Mouse (Mus musculus) adrenal gland, postnatal 10 days (tissue): ENCODE results near the gene Hspg2. TPM values are rescaled to one million over a fixed set of nuclear protein-coding genes. Genes with fewer than 3 reads are reported as not detected.

ENCODE experiments used
- DNase-seq: peaks from one replicate; pipeline ENCODE4 v3.0.0; 2021; ENCODE audit warnings: mixed read lengths
- total RNA-seq, 2 experiments: library from RNA; stranded (reverse); gene quantifications; 2 replicates each; pipeline ENCODE4 v1.2.3; 2021

Hspg2 gene
- total RNA-seq, 2 experiments from 2014 or later, result 191 to 264 TPM

DNA sequence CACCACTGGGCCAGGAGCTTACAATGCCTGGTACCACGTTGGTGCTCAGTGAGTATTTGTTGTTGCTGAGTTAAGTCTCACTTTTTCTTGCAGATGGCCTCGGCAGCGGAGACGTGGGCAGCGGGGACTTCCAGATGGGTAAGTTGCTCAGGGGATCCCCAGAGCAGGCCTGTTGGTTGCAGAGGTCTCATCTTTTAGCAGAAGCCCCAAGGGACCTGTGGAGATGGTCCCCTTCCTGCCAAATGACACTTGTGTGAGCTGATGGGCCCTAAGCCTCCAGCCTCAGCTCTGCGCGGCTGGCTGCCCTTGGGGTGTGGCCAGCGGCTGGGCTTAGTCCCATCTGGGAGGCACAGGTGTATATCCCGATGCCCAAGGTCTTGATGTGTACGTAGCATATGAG is 33.6 kb downstream of the Hspg2 start:
- DNase-seq, result no peak

- peak; percentile 85 for DNase-seq
Measured at GRCm38 (mm10) chr4:137502801-137503200, 34.2 kb downstream of the Hspg2 start.

DNA sequence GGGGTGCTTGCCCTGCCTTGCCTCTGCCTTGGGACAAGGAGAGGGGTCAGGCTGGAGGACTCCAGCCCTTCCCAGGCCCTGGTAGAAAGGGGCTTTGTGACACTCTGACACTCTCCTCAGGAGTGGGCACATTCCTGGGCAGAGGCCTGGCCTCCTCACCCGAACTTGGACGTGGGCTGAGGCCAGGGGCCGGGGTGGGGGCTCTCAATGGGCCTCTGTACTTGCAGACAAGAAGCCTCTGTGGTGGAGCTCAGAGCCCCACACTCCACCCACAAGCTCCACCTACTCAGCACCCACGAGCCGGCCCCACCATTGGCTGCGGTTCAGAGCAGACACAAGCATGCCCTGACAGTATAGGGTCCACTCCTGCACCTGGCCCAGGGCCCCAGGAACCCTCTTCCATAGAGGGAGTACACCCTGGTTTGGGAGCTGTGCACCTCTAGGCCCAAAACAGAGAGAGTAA is 35.0 kb downstream of the Hspg2 start:
- DNase-seq, result no peak

DNA sequence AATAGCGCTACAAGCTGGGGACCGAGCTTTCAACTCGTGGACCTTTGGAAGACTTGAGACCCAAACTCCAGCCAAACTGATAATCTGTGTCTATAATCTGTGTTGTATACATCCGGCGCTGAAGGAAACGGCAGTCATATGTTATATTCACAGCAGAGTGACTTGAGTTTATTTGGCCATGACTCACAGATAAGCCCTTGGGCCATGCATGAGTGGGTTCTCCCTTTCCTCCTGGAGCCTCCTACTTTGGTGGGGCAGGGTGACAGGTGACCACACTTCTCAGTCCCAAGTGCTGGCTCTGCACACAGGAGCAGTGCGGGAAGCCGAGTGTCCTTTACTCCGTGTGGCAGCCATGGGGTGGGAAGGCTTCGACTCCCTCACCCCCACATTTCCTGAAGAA is 38.1 kb downstream of the Hspg2 start:
- DNase-seq, result no peak

GRCm38 (mm10) chr4:137509528-137509927 is 41.0 kb downstream of the Hspg2 start:
- DNase-seq, result peak; percentile 66

DNA sequence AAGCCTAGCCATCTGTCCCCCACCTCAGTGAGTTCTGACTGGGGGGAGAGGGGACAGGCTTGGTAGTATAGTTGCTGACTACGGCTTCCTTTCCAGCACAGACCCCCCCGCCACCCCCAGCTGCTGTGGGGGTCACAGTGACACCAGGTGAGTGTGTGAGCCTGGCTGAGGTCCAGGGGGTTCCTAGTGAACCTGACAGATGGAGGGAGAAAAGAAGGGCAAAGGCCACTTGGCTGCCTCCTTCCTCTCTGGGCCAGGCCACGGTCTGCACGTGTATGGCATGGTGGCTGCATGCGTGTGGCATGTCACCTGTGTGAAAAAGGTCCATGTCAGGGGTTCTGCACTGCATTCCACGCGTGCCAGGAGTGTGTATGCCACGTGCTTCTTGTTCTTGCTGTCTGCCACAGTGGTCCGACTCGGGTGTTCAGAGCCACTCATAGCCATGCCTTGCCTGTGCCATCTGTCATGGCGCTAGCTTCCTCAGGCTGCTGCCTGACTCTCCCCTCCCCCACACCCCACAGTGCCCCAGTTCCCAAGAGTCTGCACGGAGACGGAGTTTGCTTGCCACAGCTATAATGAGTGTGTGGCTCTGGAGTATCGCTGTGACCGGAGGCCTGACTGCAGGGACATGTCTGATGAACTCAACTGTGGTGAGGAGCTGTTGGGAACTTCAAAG is 41.6 kb downstream of the Hspg2 start:
- no peak for DNase-seq

GRCm38 (mm10) chr4:137512897-137513296 is 44.3 kb downstream of the Hspg2 start:
- no peak for DNase-seq

DNA sequence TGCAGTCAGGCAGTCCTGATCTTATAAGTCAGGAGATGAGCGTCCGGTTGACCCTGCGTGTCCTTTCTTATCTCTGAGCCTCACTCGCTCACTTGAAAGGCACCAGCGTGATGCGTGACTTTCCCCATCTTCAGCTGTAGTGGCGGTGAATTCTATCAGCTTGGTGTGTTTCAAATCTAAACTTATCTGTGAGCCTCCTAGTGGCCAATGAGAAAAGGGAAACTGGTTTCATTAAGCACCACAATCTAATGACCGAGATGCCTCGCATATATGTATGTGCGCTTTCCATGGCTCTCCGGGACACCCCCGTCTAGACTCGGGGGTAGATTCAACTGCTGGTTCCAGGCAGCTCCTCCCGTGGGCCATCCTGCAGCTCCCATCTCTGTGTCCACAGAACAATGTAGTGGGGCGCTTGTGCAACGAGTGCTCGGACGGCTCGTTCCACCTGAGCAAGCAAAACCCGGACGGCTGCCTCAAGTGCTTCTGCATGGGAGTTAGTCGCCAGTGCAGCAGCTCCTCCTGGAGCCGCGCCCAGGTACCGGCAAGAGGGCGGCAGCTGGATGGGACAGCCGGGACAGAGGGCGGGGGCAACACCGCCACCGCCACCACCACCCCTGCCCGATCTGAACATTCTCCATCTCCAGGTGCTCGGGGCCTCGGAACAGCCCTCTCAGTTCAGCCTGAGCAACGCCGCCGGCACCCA is 49.6 kb downstream of the Hspg2 start:
- no peak for DNase-seq

DNA sequence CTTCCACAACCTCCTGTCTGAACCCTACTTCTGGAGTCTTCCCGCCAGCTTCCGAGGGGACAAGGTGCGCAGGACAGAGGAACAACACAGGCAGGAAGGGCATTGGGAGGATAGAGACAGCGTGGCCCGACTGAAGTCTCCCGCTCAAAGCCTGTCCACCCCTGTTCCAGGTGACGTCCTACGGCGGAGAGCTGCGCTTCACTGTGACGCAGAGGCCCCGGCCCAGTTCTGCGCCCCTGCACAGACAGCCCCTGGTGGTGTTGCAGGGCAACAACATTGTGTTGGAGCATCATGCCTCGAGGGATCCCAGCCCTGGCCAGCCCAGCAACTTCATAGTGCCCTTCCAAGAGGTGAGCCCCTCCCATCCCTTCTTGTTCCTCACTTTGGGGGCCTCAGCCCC is 50.2 kb downstream of the Hspg2 start:
- DNase-seq, result no peak

GRCm38 (mm10) chr4:137520346-137520745 is 51.8 kb downstream of the Hspg2 start:
- no peak for DNase-seq

GRCm38 (mm10) chr4:137521966-137522365 is 53.4 kb downstream of the Hspg2 start:
- DNase-seq, result no peak

DNA sequence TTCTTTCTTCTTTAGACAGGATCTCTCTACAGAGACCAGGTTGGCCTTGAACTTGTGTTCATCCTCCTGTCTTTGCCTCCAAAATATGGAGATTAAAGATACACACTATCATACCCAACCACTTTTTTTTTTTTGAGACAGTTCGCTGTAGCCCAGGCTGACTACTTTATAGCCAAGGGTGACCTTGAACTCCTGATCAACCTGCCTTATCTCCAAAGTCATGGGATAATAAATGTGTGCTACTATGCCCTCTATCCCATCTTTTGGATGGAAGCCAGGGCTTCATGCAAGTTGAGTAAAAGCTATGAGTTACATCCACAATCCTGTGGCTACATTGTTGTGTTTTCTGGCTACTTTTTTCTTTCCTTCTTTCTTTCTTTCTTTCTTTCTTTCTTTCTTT is 56.9 kb downstream of the Hspg2 start:
- DNase-seq, result no peak

DNA sequence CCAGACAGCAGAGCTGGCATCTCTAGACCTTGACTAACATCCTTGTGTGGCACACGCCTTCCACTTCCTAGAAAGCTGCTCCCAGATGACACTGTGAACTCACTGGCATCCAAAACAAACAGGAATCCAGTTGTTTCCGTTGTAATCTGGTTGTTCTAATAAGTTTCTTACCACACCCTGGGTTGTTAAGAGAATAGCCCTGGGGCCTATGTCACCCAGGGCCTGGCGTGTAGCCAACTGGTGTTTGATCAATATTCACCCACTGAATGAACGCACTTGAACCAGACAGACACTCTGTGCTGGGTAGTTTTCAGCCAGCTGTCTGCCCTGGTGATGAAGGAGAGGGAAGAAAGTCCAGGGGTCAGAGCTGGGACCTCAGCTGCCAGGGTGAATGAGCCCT is 58.8 kb downstream of the Hspg2 start:
- DNase-seq, result peak; percentile 44

GRCm38 (mm10) chr4:137527872-137528271 is 59.3 kb downstream of the Hspg2 start:
- no peak for DNase-seq

GRCm38 (mm10) chr4:137540356-137540755 is 71.8 kb downstream of the Hspg2 start:
- peak; percentile 79 for DNase-seq

GRCm38 (mm10) chr4:137542968-137543367 is 74.4 kb downstream of the Hspg2 start:
- no peak for DNase-seq

- DNase-seq, result no peak
Measured at GRCm38 (mm10) chr4:137545568-137545967, 77.0 kb downstream of the Hspg2 start.

DNA sequence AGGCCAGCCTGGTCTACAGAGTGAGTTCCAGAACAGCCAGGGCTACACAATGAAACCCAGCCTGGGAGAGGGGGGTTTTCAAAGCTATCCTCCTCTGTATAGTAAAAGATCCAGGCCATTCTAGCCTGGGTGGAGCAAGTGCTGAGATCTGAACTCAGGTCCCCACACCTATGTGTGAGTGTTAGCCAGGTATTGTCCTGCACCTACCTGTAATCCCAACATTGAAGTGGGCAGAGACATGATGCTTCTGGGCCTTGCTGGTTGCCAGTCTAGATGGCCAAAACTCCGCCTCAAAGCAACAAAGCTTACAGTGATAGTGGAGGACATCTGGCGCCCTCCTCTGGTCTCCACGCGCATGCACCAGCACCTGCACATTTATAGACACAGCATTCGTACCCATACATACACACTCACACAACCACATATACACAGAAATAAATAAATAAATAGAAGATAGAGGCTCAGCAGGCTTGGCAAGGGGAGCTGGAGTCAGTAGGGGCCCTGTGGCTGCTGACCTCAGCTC is 77.5 kb downstream of the Hspg2 start:
- DNase-seq, result peak; percentile 63

- no peak for DNase-seq
Measured at GRCm38 (mm10) chr4:137553466-137553865, 84.9 kb downstream of the Hspg2 start.

DNA sequence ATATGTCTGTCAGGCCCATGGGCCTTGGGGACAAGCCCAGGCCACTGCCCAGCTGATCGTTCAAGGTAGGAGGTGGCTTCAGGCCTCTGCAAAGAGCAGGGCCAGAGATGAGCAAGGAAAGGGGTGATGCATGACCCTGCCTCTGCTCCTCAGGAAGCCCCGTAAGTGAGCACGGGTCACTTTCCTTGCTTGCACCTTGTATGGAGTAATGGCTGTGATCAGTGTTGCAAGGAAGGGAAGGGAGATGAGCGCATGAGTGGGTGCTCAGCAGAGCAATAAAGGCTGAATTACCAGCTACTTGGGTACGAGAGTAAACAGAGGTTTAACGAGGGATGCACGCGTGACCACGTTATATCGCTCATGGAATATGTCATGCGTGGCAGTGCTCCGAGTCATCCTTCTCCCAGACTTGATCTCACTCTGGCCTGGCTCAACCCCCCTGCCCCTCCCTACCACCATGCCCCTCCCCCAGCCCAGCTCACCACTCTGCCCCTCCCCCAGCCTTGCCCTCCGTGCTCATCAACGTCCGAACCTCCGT is 88.2 kb downstream of the Hspg2 start:
- no peak for DNase-seq

DNA sequence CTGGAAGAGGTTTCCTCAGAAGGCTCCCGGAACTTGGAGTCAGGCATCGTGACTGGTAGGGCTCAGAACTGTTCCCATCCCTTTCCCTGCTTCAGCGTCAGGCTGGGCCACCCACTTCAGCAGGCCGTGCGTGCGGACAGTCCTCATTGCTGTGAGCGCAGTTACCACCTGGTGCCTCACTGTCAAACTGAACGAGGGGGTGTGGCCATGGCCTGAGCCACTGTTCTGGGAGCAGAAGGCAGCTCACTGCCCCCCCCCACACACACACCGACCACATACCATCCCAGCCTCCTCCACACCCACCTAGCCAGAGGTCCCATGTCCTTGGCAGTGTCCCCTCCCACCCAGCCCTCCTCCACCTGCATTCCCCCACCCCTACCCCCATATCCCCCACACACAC is 101.3 kb downstream of the Hspg2 start:
- no peak for DNase-seq

- no peak for DNase-seq
Measured at GRCm38 (mm10) chr4:137574469-137574868, 105.9 kb downstream of the Hspg2 start, which contains the start of gene Ldlrad2. TSS of gene Ldlrad2 (minus strand) at chr4:137574569.

GRCm38 (mm10) chr4:137577486-137577885 is 108.9 kb downstream of the Hspg2 start:
- DNase-seq, result no peak
